Mouse (Mus musculus) hindbrain, postnatal 0 days (tissue): ENCODE measurements around the gene Pakap. TPM values are rescaled to one million over a fixed set of nuclear protein-coding genes. Genes with fewer than 3 reads are reported as not detected.

Source experiments
- ATAC-seq: fragments of 200-750 bp; cut with Nextera tagmentation; 2 replicates; pipeline ENCODE4 v1.8.0; 2017; ENCODE audit warnings: mild to moderate bottlenecking, moderate TSS enrichment, moderate library complexity
- DNase-seq: peaks from one replicate; pipeline ENCODE4 v3.0.0-alpha.2; 2015; ENCODE audit warnings: low spot score
- H3K27ac ChIP-seq: fragments of 300-500 bp; sonication (generic); 2 replicates; pipeline ENCODE4 v1.5.1; 2014; ENCODE audit warnings: mild to moderate bottlenecking
- H3K27me3 ChIP-seq: fragments of 300-500 bp; sonication (generic); 2 replicates; pipeline ENCODE4 v1.6.1; 2014; ENCODE audit warnings: low read length, mixed read lengths; ENCODE audit not compliant: insufficient read depth
- H3K36me3 ChIP-seq: fragments of 300-500 bp; sonication (generic); 2 replicates; pipeline ENCODE4 v1.6.1; 2014; ENCODE audit warnings: low read length, mixed read lengths; ENCODE audit not compliant: insufficient read depth
- H3K4me1 ChIP-seq: fragments of 300-500 bp; sonication (generic); 2 replicates; pipeline ENCODE4 v1.6.1; 2014; ENCODE audit warnings: antibody characterized with exemption, low read length, mixed read lengths; ENCODE audit not compliant: insufficient read depth
- H3K4me2 ChIP-seq: fragments of 300-500 bp; sonication (generic); 2 replicates; pipeline ENCODE4 v1.6.1; 2014; ENCODE audit warnings: low read depth, mild to moderate bottlenecking, low read length, moderate library complexity, mixed read lengths
- H3K4me3 ChIP-seq: fragments of 300-500 bp; sonication (generic); 2 replicates; pipeline ENCODE4 v1.5.1; 2014; ENCODE audit warnings: low read length
- H3K9ac ChIP-seq: fragments of 300-500 bp; sonication (generic); replicated peaks from 2 replicates; pipeline ENCODE4 v1.6.1; 2014; ENCODE audit warnings: mild to moderate bottlenecking, low read length, moderate library complexity, mixed read lengths
- H3K9me3 ChIP-seq: fragments of 300-500 bp; sonication (generic); 2 replicates; pipeline ENCODE4 v1.6.1; 2016; ENCODE audit warnings: low read length, mixed read lengths
- CTCF ChIP-seq: IDR thresholded peaks from 2 replicates; pipeline ENCODE4 v1.5.1; 2016; ENCODE audit warnings: antibody characterized with exemption, control low read depth, low read depth
- WGBS: fragments of 180-500 bp; shearing (Covaris S2); extraction: QIAGEN DNeasy Blood & Tissue Kit; methylation state at CpG from one replicate; pipeline ENCODE4 v1.1.7; 2014; 5-methylcytosine and 5-hydroxymethylcytosine counted together
- polyA plus RNA-seq: library from polyadenylated mRNA; unstranded; fragments of >200 nt; fragmentation: Nextera tagmentation; extraction: Ambion mirVana; gene quantifications from 2 replicates; pipeline ENCODE4 v1.2.1, GENCODE M21; 2015
- total RNA-seq: library from RNA; depleted of rRNA; stranded (reverse); fragments of >200 nt; gene quantifications from 2 replicates; pipeline ENCODE4 v1.2.3, GENCODE M21; 2014

Pakap gene
- total and polyA plus RNA-seq, 2 experiments from 2014 or later = 9.7 to 14.3 TPM

- Histone ChIP-seq H3K4me2 (no peak overlapping the region), H3K27ac (no peak overlapping the region), H3K36me3 (no peaks in the 10 kb centered on the region), H3K27me3 (no peaks in the 10 kb centered on the region), H3K4me3 (no peak overlapping the region), H3K9ac (no peak overlapping the region), H3K9me3 (no peaks in the 10 kb centered on the region), H3K4me1 (no peaks in the 10 kb centered on the region)
- WGBS = 43% methylated on average over 3 of the region's 3 CpGs
- ATAC-seq = no peak
- no peak for TF ChIP-seq CTCF
- no peak for DNase-seq
These were observed 226.6 kb downstream of the Pakap start for GRCm38 (mm10) chr4:57794547-57794946.

- H3K27ac ChIP-seq = no peak overlapping the region
- H3K4me2 ChIP-seq = no peak overlapping the region
- no peaks in the 10 kb centered on the region for H3K4me1 ChIP-seq
- no peaks in the 10 kb centered on the region for H3K9me3 ChIP-seq
- no peaks in the 10 kb centered on the region for H3K27me3 ChIP-seq
- no peaks in the 10 kb centered on the region for H3K36me3 ChIP-seq
- no peak overlapping the region for H3K9ac ChIP-seq
- ATAC-seq (no peak), DNase-seq (no peak)
- H3K4me3 ChIP-seq = no peak overlapping the region
- 77% methylated on average over 9 of the region's 9 CpGs for WGBS
- TF ChIP-seq CTCF = no peak
These were observed 229.7 kb downstream of the Pakap start for GRCm38 (mm10) chr4:57797548-57798285.

DNA sequence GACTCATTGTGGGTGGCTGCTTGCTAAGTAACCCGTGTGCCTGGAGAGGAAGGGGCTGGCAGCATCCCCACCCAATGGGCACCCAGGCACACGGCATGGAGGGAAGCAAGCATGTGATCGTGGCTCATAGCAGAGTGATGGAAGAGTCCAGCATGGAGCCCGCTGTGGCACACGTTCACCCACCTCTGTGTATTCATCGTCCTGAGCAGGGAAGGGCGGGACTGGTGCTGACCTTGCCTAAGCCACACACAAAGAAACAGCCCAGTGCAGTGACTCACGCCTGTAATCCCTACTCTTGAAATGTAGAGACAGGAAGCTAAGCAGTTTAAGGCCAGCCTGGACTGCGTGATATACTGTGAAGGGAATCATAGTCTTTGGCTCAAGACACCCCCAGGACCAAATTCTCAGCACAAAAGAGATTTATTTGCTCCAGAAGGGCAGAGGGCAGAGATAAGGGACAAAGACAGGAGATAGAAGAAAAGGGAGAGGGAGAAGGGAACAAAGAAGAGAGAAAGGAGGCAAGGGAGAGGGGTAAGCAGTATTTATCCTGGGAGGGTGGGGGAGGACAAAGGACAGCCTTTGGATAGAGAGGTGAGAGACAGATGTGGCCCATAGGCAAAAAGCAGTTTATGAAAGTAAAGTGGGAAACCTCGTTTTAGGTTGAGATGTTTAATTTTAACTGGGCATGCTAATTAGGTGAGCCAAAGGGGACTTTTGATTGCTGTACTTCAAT, 230.5 kb downstream of the Pakap start:
- no peak overlapping the region for H3K27ac ChIP-seq
- H3K27me3 ChIP-seq = no peaks in the 10 kb centered on the region
- H3K9ac ChIP-seq = no peak overlapping the region
- TF ChIP-seq CTCF = no peak
- H3K4me3 ChIP-seq = no peak overlapping the region
- 28% methylated on average over 10 of the region's 10 CpGs for WGBS
- no peaks in the 10 kb centered on the region for H3K9me3 ChIP-seq
- DNase-seq (no peak), ATAC-seq (no peak)
- H3K4me2 ChIP-seq = no peak overlapping the region
- H3K36me3 ChIP-seq = no peaks in the 10 kb centered on the region
- H3K4me1 ChIP-seq = no peaks in the 10 kb centered on the region

DNA sequence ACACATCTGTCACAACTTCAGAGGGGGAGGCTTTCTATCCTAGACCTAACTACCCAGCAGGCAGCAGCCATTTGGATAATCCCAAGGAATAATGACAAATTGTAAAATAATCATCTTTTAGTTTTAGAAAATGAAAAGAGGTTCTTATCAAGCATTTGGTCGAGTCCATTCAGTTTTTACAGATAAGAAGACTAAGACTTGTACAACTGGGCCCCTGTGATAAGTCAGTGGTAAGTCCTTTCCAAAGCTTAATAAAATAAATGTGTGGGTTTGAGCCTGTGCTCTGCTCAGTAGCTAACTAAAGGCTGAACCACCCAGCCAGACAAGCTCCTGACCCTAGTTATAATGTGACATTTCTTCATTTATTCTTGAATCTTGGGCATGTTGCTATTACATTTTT, 231.3 kb downstream of the Pakap start:
- Histone ChIP-seq H3K27ac (no peak overlapping the region), H3K4me3 (no peak overlapping the region), H3K9me3 (no peaks in the 10 kb centered on the region), H3K9ac (no peak overlapping the region), H3K4me2 (no peak overlapping the region), H3K4me1 (no peaks in the 10 kb centered on the region), H3K36me3 (no peaks in the 10 kb centered on the region), H3K27me3 (no peaks in the 10 kb centered on the region)
- DNase-seq = no peak
- TF ChIP-seq CTCF = no peak
- ATAC-seq = no peak
- 77% methylated on average over 1 of the region's 1 CpGs for WGBS

GRCm38 (mm10) chr4:57801239-57801638, 233.3 kb downstream of the Pakap start:
- 79% methylated on average over 7 of the region's 7 CpGs for WGBS
- no peak for ATAC-seq
- H3K4me1 ChIP-seq = no peaks in the 10 kb centered on the region

GRCm38 (mm10) chr4:57801986-57802385, 234.0 kb downstream of the Pakap start:
- no peak for DNase-seq
- Histone ChIP-seq H3K36me3 (no peaks in the 10 kb centered on the region), H3K9me3 (no peaks in the 10 kb centered on the region), H3K4me2 (no peak overlapping the region), H3K9ac (no peak overlapping the region), H3K27ac (no peak overlapping the region), H3K27me3 (no peaks in the 10 kb centered on the region), H3K4me3 (no peak overlapping the region), H3K4me1 (no peaks in the 10 kb centered on the region)
- TF ChIP-seq CTCF = no peak
- WGBS = 91% methylated on average over 5 of the region's 5 CpGs
- ATAC-seq = no peak

More at GRCm38 (mm10) chr4:57801239-57801638, 233.3 kb downstream of the Pakap start:
- Histone ChIP-seq H3K27me3 (no peaks in the 10 kb centered on the region), H3K9ac (no peak overlapping the region), H3K36me3 (no peaks in the 10 kb centered on the region), H3K27ac (no peak overlapping the region), H3K4me2 (no peak overlapping the region), H3K4me3 (no peak overlapping the region), H3K9me3 (no peaks in the 10 kb centered on the region)
- no peak for DNase-seq
- TF ChIP-seq CTCF = no peak

GRCm38 (mm10) chr4:57802411-57802810, 234.4 kb downstream of the Pakap start:
- WGBS = 82% methylated on average over 3 of the region's 3 CpGs
- Histone ChIP-seq H3K4me2 (no peak overlapping the region), H3K4me3 (no peak overlapping the region), H3K36me3 (no peaks in the 10 kb centered on the region), H3K27me3 (no peaks in the 10 kb centered on the region), H3K4me1 (no peaks in the 10 kb centered on the region), H3K9ac (no peak overlapping the region), H3K27ac (no peak overlapping the region), H3K9me3 (no peaks in the 10 kb centered on the region)
- ATAC-seq (no peak), DNase-seq (no peak)
- TF ChIP-seq CTCF = no peak
